Mouse (Mus musculus) kidney, embryonic 16.5 days (tissue): ENCODE data around the gene Per1. TPM values are rescaled to one million over a fixed set of nuclear protein-coding genes. Genes with fewer than 3 reads are reported as not detected.
A peak's percentile ranks its signal among the peaks of the same experiment; 100 is the strongest.

Experiments used
- ATAC-seq: fragments of 200-750 bp; cut with Nextera tagmentation; 2 replicates; pipeline ENCODE4 v1.8.0; 2017; ENCODE audit warnings: moderate TSS enrichment; ENCODE audit not compliant: low FRiP score, low TSS enrichment
- H3K27ac ChIP-seq: fragments of 300-500 bp; sonication (generic); 2 replicates; pipeline ENCODE4 v1.5.1; 2014; ENCODE audit warnings: low read length
- H3K27me3 ChIP-seq: fragments of 300-500 bp; sonication (generic); 2 replicates; pipeline ENCODE4 v1.6.1; 2014; ENCODE audit warnings: low read length, control low read depth, mixed read lengths; ENCODE audit not compliant: insufficient read depth
- H3K36me3 ChIP-seq: fragments of 300-500 bp; sonication (generic); 2 replicates; pipeline ENCODE4 v1.6.1; 2014; ENCODE audit warnings: low read length, control low read depth, mixed read lengths; ENCODE audit not compliant: insufficient read depth
- H3K4me1 ChIP-seq: fragments of 300-500 bp; sonication (generic); 2 replicates; pipeline ENCODE4 v1.6.1; 2014; ENCODE audit warnings: low read length, control low read depth, mixed read lengths; ENCODE audit not compliant: insufficient read depth
- H3K4me2 ChIP-seq: fragments of 300-500 bp; sonication (generic); replicated peaks from 2 replicates; pipeline ENCODE4 v1.6.1; 2014; ENCODE audit warnings: low read depth, low read length
- H3K4me3 ChIP-seq: fragments of 300-500 bp; sonication (generic); 2 replicates; pipeline ENCODE4 v1.5.1; 2014; ENCODE audit warnings: mild to moderate bottlenecking, low read length
- H3K9ac ChIP-seq: fragments of 300-500 bp; sonication (generic); replicated peaks from 2 replicates; pipeline ENCODE4 v1.6.1; 2014; ENCODE audit warnings: low read length
- H3K9me3 ChIP-seq: fragments of 300-500 bp; sonication (generic); 2 replicates; pipeline ENCODE4 v1.6.1; 2016; ENCODE audit warnings: low read length, control low read depth
- WGBS: fragments of 180-500 bp; shearing (Covaris S2); extraction: QIAGEN DNeasy Blood & Tissue Kit; methylation state at CpG from one replicate; pipeline ENCODE4 v1.1.7; 2014; 5-methylcytosine and 5-hydroxymethylcytosine counted together
- polyA plus RNA-seq: library from polyadenylated mRNA; unstranded; fragments of >200 nt; fragmentation: Nextera tagmentation; extraction: Ambion mirVana; gene quantifications from 2 replicates; pipeline ENCODE4 v1.2.1, GENCODE M21; 2015

Per1 gene
- polyA plus RNA-seq, 1 experiment from 2014 or later, result 11.4 TPM

DNA sequence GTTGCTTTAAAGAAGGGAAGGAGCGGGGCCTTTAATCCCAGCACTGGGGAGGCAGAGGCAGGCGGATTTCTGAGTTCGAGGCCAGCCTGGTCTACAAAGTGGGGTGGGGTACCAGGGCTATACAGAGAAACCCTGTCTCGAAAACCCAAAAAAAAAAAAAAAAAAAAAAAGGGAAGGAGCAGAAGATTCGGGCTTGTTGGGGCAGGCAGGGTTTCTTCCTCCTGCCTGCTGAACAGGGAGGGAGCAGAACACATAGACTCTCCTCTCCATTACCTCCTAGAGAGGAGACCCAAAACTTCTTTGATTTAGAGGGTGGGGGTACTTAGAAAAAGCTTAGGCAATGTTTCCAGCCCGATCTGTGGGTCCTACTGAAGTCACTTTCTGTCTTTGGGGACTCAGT, 40.3 kb downstream of the Per1 start:
- no peak overlapping the region for H3K9ac ChIP-seq
- ATAC-seq, result no peak
- H3K9me3 ChIP-seq, result no peaks in the 10 kb centered on the region
- H3K4me2 ChIP-seq, result no peak overlapping the region
- H3K27me3 ChIP-seq, result no peaks in the 10 kb centered on the region
- WGBS, result 89% methylated on average over 6 of the region's 6 CpGs
- H3K27ac ChIP-seq, result no peak overlapping the region
- no peaks in the 10 kb centered on the region for H3K36me3 ChIP-seq
- no peaks in the 10 kb centered on the region for H3K4me1 ChIP-seq
- H3K4me3 ChIP-seq, result no peak overlapping the region

DNA sequence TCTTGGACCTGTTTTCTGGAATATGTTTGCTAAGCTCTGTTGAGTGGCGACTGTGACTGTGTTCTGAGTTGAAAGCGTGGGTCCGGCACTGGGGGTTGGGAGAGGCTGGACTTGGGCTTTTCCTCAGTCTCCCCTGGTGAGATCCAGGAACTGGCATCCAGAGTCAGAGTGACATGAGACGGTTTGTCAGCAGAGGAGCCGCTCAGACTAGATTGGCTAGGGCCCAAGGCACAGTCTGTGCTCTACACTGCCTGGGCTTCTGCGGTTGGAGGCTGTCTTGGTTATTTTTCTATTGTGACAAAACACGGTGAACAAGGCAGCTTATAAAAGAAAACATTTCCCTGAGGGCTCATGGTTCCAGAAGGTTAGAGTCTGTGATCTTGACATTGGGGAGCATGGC, 52.5 kb downstream of the Per1 start:
- Histone ChIP-seq H3K4me2 (no peak overlapping the region), H3K4me1 (no peaks in the 10 kb centered on the region; the same call in 1 of the 2 replicates), H3K36me3 (no peaks in the 10 kb centered on the region), H3K4me3 (no peak overlapping the region), H3K27me3 (peaks cover 5% of the 10 kb centered on the region; the same call in 1 of the 2 replicates), H3K27ac (no peak overlapping the region), H3K9ac (no peak overlapping the region), H3K9me3 (no peaks in the 10 kb centered on the region)
- no peak for ATAC-seq
- WGBS, result 69% methylated on average over 7 of the region's 7 CpGs

DNA sequence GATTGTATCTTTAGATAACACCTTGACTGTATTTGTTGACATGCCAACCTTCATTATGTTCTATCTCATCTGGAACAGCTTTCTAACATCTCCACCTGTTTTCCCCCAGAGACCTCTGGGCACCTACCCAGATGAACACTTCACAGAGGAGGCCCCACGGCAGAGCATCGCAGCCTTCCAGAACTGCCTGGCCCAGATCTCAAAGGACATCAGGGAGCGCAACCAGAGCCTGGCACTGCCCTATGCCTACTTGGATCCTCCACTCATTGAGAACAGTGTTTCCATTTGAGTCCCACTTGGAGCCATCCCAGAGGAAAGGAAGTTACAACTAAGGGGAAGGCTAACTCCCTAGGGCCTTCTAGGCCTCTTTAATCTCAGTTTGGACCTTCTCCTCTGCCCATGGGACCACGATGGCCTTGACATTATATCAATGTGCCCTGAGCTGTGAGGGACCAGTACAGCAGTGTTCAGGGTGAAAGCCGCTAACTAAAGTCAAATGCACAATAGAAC, 53.5 kb downstream of the Per1 start:
- no peak for ATAC-seq
- Histone ChIP-seq H3K4me1 (no peaks in the 10 kb centered on the region; the same call in 1 of the 2 replicates), H3K4me2 (no peak overlapping the region), H3K27me3 (peaks cover 5% of the 10 kb centered on the region; the same call in 1 of the 2 replicates), H3K9ac (no peak overlapping the region), H3K9me3 (no peaks in the 10 kb centered on the region), H3K27ac (no peak overlapping the region), H3K4me3 (no peak overlapping the region), H3K36me3 (no peaks in the 10 kb centered on the region)
- 87% methylated on average over 5 of the region's 5 CpGs for WGBS

DNA sequence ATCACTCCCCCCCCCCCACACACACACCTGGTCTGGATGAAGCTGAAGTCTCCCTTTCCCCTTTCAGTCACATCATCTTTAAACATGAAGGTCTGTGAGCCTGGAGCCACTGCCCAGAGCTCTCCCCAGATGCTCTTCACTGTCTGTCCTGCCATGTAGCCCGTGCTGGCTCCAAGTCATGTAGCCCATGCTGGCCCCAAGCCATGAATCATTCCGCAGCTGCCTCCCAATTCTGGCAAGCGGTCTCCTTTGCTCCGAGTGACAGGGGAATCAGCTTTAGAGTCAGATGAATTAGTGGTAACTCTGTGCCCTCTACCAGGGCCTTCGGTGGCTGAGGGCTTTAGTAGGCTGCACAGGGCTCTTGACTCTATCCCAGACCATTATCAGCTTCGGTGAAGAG, 54.7 kb downstream of the Per1 start:
- Histone ChIP-seq H3K4me1 (no peaks in the 10 kb centered on the region; the same call in 1 of the 2 replicates), H3K4me2 (no peak overlapping the region), H3K4me3 (no peak overlapping the region), H3K36me3 (no peaks in the 10 kb centered on the region), H3K27ac (no peak overlapping the region), H3K9ac (no peak overlapping the region), H3K9me3 (no peaks in the 10 kb centered on the region), H3K27me3 (peaks cover 5% of the 10 kb centered on the region; the same call in 1 of the 2 replicates)
- 76% methylated on average over 6 of the region's 6 CpGs for WGBS
- ATAC-seq, result no peak

DNA sequence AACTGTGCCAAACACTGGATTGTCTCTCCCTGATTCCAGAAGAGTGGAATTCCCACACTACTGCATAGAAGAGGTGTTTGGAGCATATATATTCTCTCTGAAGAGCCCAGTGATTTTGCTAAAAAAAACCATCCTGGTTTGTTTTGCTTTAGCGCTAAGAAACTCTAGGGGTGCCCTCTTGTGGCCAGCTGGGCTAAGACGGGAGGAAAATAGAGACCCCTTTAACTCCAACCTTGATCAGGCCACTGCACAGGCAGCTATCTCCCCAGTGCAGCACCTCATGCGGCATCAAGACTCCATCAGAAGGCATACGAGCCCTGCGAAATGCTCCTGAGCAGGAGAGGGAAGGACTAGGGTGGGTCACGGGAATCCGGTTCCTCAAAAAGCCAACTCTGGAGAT, 55.4 kb downstream of the Per1 start:
- H3K9ac ChIP-seq, result peak overlapping the region; percentile 50; the same call in 1 of the 2 replicates
- ATAC-seq, result peak; percentile 46; the same call in 1 of the 2 replicates
- H3K27me3 ChIP-seq, result peaks cover 5% of the 10 kb centered on the region; the same call in 1 of the 2 replicates
- H3K36me3 ChIP-seq, result no peaks in the 10 kb centered on the region
- peak overlapping the region; percentile 54 for H3K4me2 ChIP-seq
- WGBS, result 4% methylated on average over 7 of the region's 7 CpGs
- no peaks in the 10 kb centered on the region; the same call in 1 of the 2 replicates for H3K4me1 ChIP-seq
- H3K4me3 ChIP-seq, result peak overlapping the region; percentile 33
- H3K9me3 ChIP-seq, result no peaks in the 10 kb centered on the region
- H3K27ac ChIP-seq, result no peak overlapping the region

DNA sequence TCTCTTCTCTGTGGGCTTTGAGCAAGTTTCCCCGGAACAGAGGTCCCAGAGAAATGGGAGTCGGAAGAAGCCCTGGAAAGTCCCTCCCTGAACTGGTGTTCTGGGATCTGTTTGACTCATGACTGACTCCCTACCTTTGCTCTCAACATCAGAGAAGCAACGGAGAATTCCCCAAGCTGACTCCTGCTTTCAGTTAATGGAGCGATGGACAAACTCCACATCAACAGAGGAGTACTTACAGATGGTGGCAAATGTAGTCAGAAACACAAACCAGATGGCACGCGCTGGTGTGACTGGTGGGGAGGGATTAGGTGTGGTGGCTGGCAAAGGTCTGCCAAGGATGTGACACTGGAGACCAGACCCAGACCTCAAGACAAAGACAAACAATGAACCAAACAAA, 56.0 kb downstream of the Per1 start:
- Histone ChIP-seq H3K27ac (no peak overlapping the region), H3K4me3 (peak overlapping the region; percentile 33), H3K4me1 (no peaks in the 10 kb centered on the region; the same call in 1 of the 2 replicates), H3K27me3 (peaks cover 5% of the 10 kb centered on the region; the same call in 1 of the 2 replicates), H3K4me2 (peak overlapping the region; percentile 54), H3K36me3 (no peaks in the 10 kb centered on the region), H3K9me3 (no peaks in the 10 kb centered on the region), H3K9ac (peak overlapping the region; percentile 50; the same call in 1 of the 2 replicates)
- WGBS, result 57% methylated on average over 6 of the region's 6 CpGs
- ATAC-seq, result no peak

DNA sequence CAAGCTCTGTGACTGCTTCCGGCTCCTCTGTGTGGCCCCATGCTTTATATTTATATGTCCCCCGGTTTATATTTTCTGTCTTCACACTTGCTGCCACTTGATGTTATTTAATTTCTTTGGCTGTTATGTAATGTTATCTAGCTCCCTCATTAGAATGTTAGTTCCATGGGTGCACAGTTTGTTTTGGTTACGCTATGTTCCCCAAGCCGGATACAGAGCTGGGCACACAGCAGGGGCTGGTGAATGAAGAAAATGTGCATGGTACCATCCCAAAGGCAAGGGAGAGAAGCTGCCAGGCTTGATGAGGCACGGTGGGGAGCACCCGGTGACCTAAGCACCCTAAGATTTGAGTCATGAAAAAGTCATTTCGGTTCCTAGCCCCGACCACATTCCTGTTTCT, 58.8 kb downstream of the Per1 start:
- no peaks in the 10 kb centered on the region for H3K9me3 ChIP-seq
- H3K9ac ChIP-seq, result no peak overlapping the region
- H3K36me3 ChIP-seq, result no peaks in the 10 kb centered on the region
- no peak overlapping the region for H3K27ac ChIP-seq
- H3K27me3 ChIP-seq, result peaks cover 27% of the 10 kb centered on the region
- no peak overlapping the region for H3K4me2 ChIP-seq
- no peak for ATAC-seq
- no peak overlapping the region for H3K4me3 ChIP-seq
- 77% methylated on average over 8 of the region's 8 CpGs for WGBS
- peaks cover 11% of the 10 kb centered on the region for H3K4me1 ChIP-seq

DNA sequence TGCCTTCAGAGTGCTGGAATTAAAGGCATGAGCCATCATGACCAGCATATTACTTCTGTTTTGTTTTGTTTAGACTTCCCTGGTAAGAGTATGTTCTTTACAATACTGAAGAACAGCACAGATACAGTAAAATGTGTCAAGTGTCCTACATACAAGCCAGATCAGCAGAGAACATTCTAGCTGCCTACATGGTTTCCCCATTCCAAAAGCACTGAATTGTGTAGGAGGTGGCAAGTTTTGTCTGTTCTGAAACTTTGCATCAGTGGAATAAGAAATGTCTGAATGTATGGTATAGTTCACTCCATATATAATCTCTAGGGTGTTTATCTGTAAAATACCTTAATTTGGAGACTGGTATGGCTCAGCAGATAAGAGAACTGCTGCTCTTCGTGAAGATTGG, 60.3 kb downstream of the Per1 start:
- no peak for ATAC-seq
- Histone ChIP-seq H3K4me2 (no peak overlapping the region), H3K4me3 (no peak overlapping the region), H3K27ac (no peak overlapping the region), H3K36me3 (no peaks in the 10 kb centered on the region), H3K9me3 (no peaks in the 10 kb centered on the region), H3K9ac (no peak overlapping the region), H3K4me1 (peaks cover 11% of the 10 kb centered on the region), H3K27me3 (peaks cover 27% of the 10 kb centered on the region)
- WGBS, result 61% methylated on average over 1 of the region's 1 CpGs

DNA sequence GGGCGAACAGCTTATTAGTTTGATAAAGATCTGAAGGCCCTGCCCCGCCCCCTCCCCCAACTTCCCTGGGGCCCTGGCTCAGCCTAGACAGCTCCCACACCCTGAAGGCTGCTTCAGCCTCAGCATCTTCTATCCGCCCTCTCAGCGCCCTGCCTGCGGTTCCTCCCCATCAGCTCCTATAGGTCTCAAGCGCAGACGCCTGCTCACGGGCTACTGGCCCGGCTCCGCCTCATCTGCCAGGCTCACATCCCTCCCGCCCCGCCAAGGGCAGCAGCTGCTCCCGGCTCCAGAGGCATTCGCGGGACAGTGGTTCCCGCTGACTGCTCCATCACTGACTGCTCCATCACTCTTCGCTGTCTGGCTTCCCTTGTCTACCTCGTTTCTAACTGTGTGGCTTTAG, 61.8 kb downstream of the Per1 start, which contains the start of gene Alox12b:
Alox12b (plus strand) TSS at position 190 of the 400 bp plus-strand sequence.
- H3K9ac ChIP-seq, result 0 out of 2 replicates have a peak within 1 kb of the TSS, but pooled peaks have one; percentile 16
- peak within 1 kb of the TSS; percentile 41 for H3K4me2 ChIP-seq

More for the DNA sequence above, 61.8 kb downstream of the Per1 start, which contains the start of gene Alox12b:
- Histone ChIP-seq H3K27me3 (peaks cover 23% of the 10 kb centered on the region), H3K27ac (no peak within 1 kb of the TSS), H3K4me1 (peaks cover 11% of the 10 kb centered on the region), H3K36me3 (no peaks in the 10 kb centered on the region), H3K9me3 (no peaks in the 10 kb centered on the region), H3K4me3 (peak within 1 kb of the TSS; percentile 23; the same call in 1 of the 2 replicates)
- peak; percentile 80 for ATAC-seq
- under 1% methylated on average over 18 of the region's 18 CpGs for WGBS
